Mouse (Mus musculus): ENCODE data around the gene Adamts18. TPM values are rescaled to one million over a fixed set of nuclear protein-coding genes. Genes with fewer than 3 reads are reported as not detected.

Adamts18 gene
- total RNA-seq, 2 experiments from 2014 or later = 0.10 TPM; not detected in 1

DNA sequence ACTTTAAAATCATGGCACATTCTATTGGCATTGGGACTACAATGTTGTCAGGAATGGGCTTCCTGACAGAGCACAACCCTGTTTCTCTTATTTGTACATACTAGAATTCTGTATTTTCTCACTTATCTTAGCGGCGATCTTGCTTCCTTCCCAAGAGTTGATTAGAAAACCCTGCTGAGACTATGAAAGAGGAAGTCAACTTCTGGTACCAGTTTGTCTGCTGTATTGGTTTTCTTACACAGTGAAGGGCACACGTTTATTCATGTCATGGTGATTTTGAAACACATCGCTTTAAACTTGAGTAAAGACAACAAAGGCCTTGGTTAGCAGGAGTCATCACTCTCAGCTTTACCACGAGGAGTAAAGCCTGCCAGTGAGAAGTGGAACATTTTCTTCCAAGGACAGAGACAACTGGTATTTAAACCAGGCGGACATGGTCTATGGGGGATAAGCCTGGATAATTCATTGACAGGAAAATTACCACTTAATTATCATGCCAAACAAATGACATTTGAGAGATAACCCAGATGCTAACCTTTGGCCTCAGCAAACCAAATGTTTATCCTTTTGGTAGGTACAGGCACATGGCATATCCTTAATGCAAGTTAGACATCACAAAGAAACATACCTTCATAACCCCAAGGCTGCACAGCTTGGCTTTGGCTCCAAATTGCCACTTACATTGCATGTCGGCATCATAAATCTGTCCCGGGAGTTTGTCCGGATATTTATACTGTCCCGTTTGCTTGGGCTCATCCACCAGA, 84.8 kb downstream of the Adamts18 start:
- DNase-seq = no peak
- intact Hi-C loops (cut with DNase I) = no loop called here

DNA sequence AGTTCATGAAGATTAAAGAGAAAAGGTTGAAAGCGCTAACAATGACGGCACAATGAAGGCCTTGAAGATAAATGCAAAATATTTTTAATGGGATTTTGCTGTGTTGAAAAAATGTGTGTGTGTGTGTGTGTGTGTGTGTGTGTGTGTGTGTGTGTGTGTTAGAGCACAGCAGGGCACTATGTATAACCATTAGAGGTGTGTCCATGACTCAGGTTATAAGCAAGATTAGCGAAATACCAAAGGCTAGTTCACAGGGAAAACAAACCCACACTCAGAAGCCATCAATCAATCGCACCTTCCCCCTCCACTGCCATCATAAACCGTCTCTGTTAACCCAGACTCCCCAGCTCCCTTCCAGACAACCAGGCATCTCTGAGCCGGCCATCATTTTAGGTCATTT, 86.4 kb downstream of the Adamts18 start:
- intact Hi-C loops (cut with DNase I) = no loop called here
- no peak for DNase-seq

DNA sequence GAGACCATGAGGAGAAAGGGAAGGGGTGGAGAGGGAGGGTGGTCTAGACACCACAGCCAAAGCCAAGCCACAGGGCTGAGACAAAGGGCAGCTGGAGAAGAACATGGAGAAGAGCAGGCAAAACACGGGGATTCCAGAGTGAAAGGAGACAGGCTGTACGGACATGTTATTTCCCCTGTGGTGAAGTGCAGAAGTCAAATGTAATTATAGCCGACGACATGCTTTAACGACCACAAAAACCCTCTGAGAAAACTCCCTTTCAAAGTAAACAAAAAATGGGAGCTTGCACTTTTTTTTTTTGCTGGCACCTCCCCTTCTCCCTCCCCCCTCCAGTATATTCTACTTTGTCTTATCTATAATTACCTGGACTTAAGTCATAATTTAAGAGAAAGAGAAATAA, 92.7 kb downstream of the Adamts18 start:
- intact Hi-C loops (cut with DNase I) = no loop called here
- DNase-seq = no peak

DNA sequence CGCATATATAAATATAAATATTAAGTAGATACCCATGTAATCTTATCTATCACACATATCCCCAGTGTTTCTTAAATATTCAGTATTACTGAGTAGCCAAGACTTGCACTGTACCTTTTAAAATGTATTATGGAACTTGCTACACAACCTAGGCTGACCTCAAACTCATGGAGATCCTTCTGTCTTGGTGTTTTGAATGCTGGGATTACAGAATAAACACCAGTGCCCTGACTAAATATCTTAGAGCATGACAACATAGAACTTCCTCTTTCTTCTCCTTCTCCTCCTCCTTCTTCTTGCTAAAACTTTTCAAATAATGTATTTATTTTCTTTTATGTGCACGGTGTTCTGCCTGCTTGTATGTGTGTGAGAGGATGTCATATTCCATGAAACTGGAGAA, 95.4 kb downstream of the Adamts18 start:
- no peak for DNase-seq
- intact Hi-C loops (cut with DNase I) = no loop called here

DNA sequence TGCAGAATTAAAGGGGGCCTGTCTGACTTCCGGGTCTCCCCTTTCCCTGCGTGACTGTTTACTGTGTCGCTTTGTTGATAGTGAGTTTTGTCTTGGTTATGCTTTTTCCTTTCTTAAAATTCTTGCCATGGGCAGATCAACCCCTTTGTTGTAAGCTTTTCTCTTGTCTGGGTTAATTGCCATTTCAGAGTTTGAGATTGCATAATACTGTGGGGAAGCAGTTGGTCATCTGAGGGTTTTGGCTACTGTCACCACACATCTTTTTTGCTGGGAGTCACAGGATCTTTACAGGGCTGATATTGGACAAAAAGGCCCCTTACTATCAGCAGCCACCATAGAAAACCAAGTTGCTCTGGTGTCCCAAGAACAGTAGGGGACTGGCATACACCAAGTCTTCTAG, 96.2 kb downstream of the Adamts18 start:
- intact Hi-C loops (cut with DNase I) = no loop called here
- DNase-seq = no peak

DNA sequence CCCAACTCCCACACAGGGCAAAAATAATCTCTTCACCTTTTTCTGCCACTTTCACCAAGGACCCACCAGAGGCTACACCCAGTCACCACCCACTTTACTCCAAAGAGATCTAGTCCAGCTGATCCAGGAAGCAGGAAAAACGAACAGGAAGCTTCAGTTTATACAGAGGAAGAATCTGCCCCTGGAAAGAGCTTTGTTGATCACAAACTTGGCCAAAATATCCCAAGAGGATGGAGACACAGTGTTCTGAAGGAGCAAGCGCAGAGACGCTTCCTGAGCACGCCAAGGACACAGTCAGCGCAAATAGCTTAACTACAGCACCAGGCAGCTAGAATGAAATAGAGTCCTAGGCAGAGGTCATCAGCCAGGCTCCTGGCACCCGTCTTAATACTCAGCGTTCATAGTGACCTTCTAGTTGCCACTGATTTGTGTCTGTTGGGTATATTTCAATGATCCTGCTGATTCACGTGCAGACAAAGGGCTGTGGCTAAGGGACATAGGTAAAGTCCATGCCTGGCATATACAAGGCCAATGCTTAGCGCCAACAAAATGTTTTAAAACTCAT, 113.0 kb downstream of the Adamts18 start:
- intact Hi-C loops (cut with DNase I) = no loop called here
- peak; percentile 0 to 2 for DNase-seq

DNA sequence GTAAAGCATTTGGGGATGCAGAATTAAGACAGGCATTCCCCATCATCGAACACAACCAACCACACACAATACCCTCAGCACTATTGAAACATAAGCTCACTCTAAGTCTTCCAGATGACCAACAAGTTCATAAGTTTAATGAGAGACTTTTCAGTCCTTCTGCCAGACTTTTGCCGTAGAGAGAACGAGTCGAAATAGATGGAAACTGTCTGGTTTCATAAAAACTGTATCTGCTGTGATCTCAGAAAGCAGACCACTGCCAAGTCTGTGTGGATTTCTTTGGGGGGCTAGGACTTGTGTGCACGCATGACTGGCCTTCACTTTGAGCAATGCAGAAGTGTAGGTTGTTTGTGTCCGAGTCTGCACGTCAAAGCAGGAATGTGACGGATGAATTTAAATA, 123.2 kb downstream of the Adamts18 start:
- DNase-seq = no peak
- intact Hi-C loops (cut with DNase I) = no loop called here

DNA sequence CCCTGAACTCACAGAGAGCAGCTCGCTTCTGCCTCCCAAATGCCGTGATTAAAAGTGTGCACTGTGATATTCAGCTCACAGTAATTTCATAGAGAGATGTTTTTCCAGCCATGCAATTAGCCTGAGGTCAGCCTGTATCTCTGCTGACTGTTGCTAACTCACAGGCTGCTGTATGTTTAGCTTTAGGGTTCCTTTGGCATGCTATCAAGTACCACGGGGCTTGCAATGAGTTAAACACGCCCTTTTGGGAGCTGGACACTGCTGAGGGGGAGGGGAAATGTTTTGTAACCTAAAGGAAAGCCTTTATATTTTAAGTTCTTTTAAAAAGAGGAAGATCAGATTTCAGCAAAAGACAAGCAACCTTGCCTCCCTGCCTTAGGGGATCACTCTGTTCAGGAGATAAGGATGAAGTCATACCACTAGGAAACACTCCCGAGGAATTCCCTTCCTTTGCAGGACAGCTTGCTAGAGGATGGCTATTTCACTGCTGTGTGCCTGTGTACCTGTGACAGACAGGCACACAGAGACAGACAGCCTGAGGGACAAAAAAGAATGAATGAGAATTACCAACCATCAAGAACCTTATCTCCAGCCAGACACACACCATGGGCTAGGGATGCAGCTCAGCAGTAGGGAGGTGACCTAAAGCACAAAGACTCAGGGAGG, 124.5 kb downstream of the Adamts18 start:
- intact Hi-C loops (cut with DNase I) = no loop called here
- no peak for DNase-seq

DNA sequence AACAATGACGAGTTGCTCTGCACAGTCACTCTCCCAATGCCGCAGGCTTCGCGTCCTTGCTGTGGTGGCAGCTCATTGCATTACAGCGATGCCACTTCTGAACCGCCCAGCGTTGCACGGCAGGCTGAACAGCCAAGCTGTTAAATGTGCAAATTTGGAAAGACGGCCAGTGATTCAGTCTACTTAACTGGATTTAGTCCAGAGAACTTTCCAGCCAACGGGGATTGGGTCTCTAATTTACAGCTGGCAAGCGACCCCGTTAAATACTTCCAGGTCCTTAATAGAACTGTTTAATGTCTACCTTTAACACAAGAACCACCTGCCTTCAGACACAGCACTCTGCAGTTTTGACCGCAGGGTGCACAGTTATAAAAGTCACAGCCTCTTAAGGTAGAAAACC, 127.1 kb downstream of the Adamts18 start:
- intact Hi-C loops (cut with DNase I) = no loop called here
- no peak for DNase-seq

DNA sequence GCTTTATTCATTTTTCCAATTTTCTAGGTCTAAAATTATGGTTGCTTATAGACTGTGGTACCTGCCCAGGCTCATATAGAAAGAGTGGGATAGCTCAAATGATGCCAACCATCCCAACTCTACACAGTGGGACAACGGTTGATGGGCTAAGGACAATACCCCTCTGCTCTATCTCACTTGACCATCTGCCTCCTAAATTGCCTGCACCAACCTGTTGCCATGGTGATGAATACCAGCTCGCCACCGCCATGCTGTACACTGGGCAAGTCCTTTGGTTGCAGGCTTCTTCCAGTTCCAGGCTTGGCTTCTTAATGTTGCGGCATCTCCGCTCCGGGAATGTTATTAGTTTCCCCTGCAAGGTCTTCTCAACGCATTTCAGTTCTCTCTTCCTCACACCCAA, 143.6 kb downstream of the Adamts18 start:
- DNase-seq = no peak
- intact Hi-C loops (cut with DNase I) = no loop called here

DNA sequence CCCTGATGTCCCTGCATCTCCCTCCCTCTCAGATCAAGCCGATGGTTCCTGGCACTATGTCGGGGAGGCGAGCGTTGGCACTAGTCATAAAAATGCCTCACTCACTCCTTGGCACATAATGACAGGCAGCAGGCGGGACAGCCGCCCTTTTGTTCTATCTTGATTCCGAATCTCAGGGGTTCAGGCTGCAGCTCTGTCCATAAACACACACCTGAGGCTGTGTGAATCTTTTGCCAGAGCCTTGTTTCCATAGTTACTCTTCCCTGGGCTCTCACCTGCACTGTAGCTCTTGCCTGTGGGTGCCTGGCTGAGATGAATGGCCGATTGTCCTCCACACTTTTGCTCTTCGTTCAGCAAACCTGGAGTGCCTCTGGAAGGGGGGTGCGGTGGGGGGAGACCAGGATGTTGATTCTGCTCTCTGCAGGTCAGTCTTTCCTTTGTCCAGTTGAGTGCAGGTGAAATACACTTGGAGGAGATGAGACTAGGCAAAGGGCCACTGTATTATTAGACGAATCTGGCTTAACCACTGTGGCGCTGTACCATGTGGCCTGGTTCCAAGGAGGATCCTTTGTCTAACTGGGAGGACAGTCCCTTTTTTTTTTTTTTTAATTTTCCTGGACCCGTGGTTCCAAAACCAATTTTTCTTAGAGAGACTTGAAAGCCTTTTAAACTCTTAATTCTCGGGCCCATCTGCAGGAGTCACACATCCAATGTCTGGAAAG, 156.8 kb downstream of the Adamts18 start:
- no peak for DNase-seq
- intact Hi-C loops (cut with DNase I) = no loop called here

DNA sequence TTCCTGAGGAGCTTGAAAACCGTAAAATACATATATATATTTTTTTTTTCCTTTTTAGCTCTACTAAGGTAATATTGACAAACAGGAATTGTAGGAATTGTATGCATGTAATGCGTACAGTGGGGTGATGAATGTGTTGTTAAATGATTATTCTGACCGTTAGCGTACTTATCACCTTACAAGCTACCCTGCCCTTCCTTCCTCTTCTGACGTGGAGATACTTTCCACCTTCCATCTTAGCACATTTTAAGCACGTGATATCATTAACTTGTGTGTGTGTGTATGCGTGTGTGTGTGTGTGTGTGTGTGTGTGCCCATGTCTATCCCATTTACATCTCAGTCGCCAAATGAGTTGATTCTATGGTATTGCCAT, 160.0 kb downstream of the Adamts18 start:
- no peak for DNase-seq
- intact Hi-C loops (cut with DNase I) = no loop called here

DNA sequence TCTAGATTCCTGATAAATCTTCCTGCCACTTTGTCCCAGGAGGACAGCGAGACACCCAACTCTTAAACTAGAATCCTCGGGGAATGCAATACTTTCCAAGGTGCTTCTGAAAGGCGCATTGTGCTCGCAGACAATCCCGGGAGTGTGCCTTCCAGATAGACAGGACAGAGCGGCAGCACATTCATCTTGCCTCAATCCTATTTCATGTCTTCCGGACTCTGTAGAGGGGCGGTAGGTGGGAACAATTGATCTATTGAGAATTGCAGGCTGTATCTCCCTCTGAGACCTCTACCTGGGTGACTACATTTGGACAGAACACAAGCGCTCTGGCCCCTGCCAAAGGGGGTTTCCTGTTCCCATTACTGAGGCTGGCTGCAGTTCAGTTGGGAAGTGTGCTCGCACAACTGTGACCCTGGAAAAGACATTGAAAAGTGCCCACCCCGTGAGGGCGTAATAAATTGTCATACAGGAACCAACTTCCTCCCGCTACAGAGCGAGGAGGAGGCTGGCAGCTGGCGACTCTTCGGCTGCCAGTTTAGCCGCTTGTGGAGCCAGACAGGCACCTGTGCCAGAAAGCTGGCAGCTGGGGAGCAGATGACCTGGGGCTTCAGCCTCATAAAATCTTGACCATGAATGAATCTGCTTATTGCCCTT, 160.5 kb downstream of the Adamts18 start:
- peak in 1 of 2 experiments; percentile 12 for DNase-seq
- intact Hi-C loops (cut with DNase I) = no loop called here

DNA sequence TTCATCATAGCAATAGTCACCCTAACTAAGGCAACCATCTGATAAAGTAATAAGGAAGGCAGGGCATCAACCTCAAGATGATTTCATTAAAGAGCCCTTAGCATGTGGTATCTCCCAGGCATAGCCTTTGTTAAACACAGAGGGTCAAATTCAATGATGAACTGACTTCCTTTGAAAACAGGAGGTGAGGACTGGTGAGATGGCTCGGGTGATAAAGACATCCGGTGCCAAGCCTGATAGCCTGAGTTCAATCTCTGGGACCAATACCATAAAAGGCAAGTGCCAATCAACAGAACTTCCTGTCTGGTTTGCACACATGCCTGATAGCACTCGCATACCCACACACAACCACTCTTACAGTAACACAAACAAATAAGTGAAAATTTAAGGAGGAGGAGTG, 169.2 kb downstream of the Adamts18 start:
- intact Hi-C loops (cut with DNase I) = no loop called here
- DNase-seq = no peak

DNA sequence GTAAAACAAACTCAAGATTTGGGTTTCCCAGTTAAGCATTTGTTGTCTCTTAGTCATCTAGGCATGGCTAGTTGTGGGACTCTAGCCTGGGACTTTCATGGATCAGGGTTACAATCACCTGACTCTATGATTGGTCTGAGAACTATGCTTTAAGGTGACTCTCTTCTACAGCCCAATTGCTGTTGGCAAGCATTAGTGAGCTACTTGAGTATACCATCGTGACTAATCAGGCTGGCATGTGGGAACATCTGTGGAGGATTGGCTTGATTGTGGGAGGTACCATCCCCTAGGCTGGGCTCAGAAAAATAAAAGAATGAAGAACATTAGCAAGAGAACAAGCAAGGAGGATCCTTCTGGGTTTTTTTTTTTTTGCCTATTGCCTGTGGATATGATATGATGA, 171.7 kb downstream of the Adamts18 start:
- intact Hi-C loops (cut with DNase I) = no loop called here
- DNase-seq = no peak

DNA sequence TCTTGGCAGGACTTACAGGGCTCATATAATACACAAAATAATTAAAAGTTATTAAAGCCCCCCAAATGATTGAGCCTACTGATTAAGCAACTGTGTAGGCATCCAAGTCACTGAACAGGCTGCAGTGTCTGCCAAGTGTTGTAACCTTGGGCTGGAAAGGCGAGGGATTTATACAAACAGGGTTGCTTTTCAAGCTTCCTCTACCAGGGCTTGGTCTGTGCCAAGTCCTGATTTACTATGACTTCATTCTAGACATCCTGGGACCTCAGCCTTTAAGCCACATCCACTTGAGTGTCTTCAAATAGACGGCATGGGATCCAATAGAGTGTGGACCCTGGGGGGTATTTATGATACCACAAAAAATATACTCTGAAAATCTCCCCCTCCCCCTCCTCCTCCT, 173.3 kb downstream of the Adamts18 start:
- no peak for DNase-seq
- intact Hi-C loops (cut with DNase I) = no loop called here

DNA sequence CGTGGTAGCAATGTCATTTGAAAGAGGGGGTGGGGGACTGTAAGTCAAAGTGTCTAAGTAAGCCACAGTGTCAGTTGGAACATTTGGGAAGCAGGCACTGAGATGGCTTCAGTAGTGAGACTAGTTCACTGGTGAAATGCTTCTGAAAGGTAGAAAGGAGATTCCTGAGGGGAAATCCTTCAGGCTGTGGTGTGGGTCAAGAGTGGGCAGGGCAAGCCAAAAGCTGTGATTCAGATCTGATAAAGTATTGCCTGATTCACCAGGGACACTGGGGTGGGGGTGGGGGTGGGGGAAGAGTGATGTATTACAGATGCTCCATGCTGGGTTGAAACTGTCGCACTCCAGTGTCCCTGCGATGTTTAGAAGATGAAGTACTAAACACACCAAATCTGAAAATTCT, 173.9 kb downstream of the Adamts18 start:
- DNase-seq = no peak
- intact Hi-C loops (cut with DNase I) = no loop called here

DNA sequence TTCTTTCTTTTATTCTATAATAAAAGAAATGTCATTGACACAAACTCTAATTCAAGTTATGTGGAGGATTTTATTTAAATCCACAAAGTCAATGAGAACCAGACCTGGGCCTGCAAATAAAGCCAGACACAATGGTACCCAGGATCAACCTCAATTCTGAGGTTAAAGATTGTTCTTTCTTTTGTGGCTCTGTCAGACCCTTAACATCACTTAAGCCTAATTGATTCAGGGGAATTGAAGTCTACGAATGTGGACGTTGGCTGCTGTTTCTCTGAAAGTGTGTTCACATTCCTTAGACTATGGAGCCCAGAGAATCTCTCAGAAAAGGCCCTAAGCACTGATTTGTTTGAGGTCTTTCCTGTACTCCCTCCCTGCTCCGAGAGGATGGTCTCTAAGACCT, 175.2 kb downstream of the Adamts18 start:
- intact Hi-C loops (cut with DNase I) = no loop called here
- DNase-seq = no peak

DNA sequence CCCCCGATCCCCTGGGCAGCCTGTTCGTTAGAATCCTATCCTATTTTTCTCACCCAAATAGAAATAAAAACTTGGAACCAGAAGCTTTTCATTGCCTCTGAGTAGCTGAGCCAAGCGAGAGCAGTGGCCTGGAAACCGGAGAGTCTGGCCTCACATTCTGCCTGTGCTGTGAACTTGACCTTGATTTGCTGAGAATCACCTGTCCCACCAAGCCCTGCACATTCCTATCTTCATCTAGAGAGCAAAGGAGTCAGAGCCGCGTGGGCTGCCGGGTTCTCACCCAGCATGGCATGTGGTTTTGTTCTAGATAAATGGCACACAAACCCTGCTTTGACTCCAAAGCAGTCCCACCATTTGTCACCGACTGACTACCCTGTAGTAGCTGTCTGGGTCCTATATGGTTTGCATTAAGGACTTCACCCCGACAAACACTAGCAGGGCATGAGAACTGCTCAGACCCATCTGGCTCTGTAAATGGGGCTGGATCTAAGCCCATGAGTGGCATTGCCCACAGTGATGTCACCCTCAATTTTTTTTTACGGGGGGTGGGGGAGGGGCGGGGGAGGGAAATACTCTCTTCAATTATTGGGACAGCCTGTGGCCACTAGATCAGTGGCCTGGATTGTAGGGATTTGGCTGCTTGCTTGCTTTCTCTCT, 175.8 kb downstream of the Adamts18 start:
- DNase-seq = no peak
- intact Hi-C loops (cut with DNase I) = no loop called here

DNA sequence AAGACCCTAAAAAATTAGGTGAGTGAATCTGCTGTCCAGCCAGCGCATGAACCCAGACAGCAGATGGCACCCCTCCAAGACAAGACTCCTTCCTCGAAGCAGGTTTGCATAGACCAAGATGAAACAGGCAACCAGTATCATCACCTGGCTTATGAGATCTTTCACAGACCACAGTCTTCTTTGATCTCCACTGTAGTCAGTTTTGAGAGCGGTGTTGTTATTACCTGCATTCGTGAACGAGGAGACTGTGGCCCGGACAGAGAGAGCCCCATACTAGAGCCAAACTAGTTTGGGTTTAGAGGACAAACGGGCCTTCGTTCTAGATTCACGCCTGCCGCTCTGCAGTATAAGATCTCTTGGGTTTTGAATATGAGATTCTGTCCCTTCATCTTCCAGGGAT, 178.6 kb downstream of the Adamts18 start:
- intact Hi-C loops (cut with DNase I) = loop anchor here (10.0 kb wide), 1 partner anchor 185 kb away; no protein-coding TSS in a partner anchor
- no peak for DNase-seq
